Mouse (Mus musculus) liver, adult 2 months (tissue): Measurements from ENCODE around the gene Dync1i1.

Experiments
- CTCF ChIP-seq: fragments of 200-500 bp; IDR thresholded peaks from 2 replicates; pipeline ENCODE4 v1.5.1; 2011; ENCODE audit warnings: low read depth, low read length, control low read depth
- POLR2A ChIP-seq: fragments of 200-500 bp; IDR thresholded peaks from 2 replicates; pipeline ENCODE4 v1.6.1; 2011; ENCODE audit warnings: low read length, control low read depth; ENCODE audit not compliant: insufficient read depth; ENCODE audit errors: extremely low read depth

DNA sequence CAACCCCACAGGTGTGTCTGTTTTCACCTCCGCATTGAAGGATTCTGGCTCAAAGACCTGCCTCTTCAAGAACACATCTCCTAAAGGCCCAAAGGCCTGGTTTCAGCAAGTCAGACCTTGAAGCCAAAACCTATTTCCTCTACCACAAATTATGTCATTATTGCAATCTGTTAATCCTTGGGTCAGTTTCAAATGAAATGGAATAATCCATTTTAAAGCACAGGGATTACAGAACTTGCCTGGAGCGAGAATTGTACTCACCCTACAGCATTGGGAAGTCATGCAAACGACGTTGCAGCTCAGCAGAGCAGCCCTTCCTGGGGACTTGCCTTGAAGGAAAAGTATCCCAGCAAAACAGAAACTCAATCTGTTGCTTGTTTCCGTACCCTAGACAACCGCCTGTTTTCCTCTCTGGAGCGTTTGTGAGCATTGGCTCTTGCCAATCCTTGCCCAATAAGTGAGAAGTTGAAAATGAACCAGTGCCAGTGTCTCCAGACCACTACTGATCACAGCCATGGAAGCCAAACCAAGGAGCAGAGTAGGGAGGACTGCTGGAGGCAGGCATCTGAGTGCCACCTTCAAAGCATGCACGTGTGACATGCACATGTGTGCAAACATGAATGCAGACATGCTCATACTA is 241.5 kb downstream of the Dync1i1 start:
- no peak for TF ChIP-seq POLR2A
- no peak for TF ChIP-seq CTCF
